In genomic region chr7:130572821-130573220, GRCm38 (mm10) we compare ENCODE assay signal across 8 mouse cellular contexts. TPM values are rescaled to one million over a fixed set of nuclear protein-coding genes. Genes with fewer than 3 reads are reported as not detected.
DNase-seq lines count a peak whose midpoint lies in the region; ATAC-seq and TF ChIP-seq lines count a peak whose summit lies in the region.

Nsmce4a (minus strand) TSS chr7:130573118.

- no peak for TF ChIP-seq CTCF in bone marrow macrophage, adult 2 months (IDR thresholded peaks at IDR 0.05; ENCODE audit: low read depth, low read length)

- no peak for TF ChIP-seq POLR2A in bone marrow macrophage, adult 2 months (IDR thresholded peaks at IDR 0.05; ENCODE audit: borderline replicate concordance, low read depth, low read length)

- no peaks in the 10 kb centered on the region for H3K4me1 ChIP-seq in bone marrow macrophage, adult 2 months (ENCODE audit: control insufficient read depth, insufficient read depth, low read length)
- peaks cover 25% of the 10 kb centered on the region for H3K4me1 ChIP-seq in intestine, embryonic 15.5 days (replicated peaks)

- H3K9ac ChIP-seq in intestine, embryonic 15.5 days: no peak within 1 kb of the TSS

- no peaks in the 10 kb centered on the region for H3K36me3 ChIP-seq in intestine, embryonic 15.5 days

- 68% methylated on average over 11 of the region's 11 CpGs for WGBS in intestine, embryonic 15.5 days

- H3K4me2 ChIP-seq in intestine, embryonic 15.5 days (replicated peaks): no peak within 1 kb of the TSS

- no peak within 1 kb of the TSS for H3K4me3 ChIP-seq in bone marrow macrophage, adult 2 months (ENCODE audit: insufficient read depth, low read length)
- no peak within 1 kb of the TSS for H3K4me3 ChIP-seq in intestine, embryonic 15.5 days (replicated peaks)

- no peak for DNase-seq in layer of hippocampus, adult 18-20 months (ENCODE audit: low spot score in 2 of 2)
- DNase-seq in layer of hippocampus, adult 9-10 months (ENCODE audit: low spot score): no peak
- no peak for DNase-seq in gastrocnemius, postnatal 4 days (ENCODE audit: low spot score in 2 of 2)
- DNase-seq in thymus, postnatal 4 days: no peak

- no peaks in the 10 kb centered on the region for H3K9me3 ChIP-seq in intestine, embryonic 15.5 days

- ATAC-seq in intestine, embryonic 15.5 days: no peak
- ATAC-seq in megakaryocyte progenitor cell, adult 5-6 weeks (replicated peaks; ENCODE audit: poor library complexity): no peak
- ATAC-seq in cerebellum, adult (ENCODE audit: insufficient number of reproducible peaks, low FRiP score, low TSS enrichment): no peak

- no peaks in the 10 kb centered on the region for H3K27me3 ChIP-seq in intestine, embryonic 15.5 days (replicated peaks)

- no peak within 1 kb of the TSS for H3K27ac ChIP-seq in bone marrow macrophage, adult 2 months (ENCODE audit: insufficient read depth, low read depth, low read length)
- no peak within 1 kb of the TSS for H3K27ac ChIP-seq in intestine, embryonic 15.5 days

RNA-seq across cellular contexts. Expression of gene Nsmce4a, which starts in this region (rescaled TPM):
- total RNA-seq in layer of hippocampus, adult 18-20 months (2021): 10 to 100 TPM; 40.7 to 44.1 TPM
- 55.3 and 65.1 TPM in 2 replicates for polyA plus RNA-seq in bone marrow macrophage, adult 2 months (2012; ENCODE audit: insufficient read depth, insufficient read length, missing spikeins)
- 10 to 100 TPM; 50.4 to 56.2 TPM for total RNA-seq in gastrocnemius, postnatal 4 days (2021)
- 138 and 146 TPM in 2 replicates for polyA plus RNA-seq in intestine, embryonic 15.5 days (2015; fragmentation: Nextera tagmentation; extraction: Ambion mirVana)
- 225 and 235 TPM in 2 replicates for total RNA-seq in megakaryocyte progenitor cell, adult 5-6 weeks (2015)
- 150 and 207 TPM in 2 replicates for total RNA-seq in megakaryocyte progenitor cell, adult 5-6 weeks (2017)
